Mouse (Mus musculus): ENCODE measurements at regions not wholly inside any gene's neighbourhood (a gene's known extent, or its start where the extent isn't known, plus 50 kb on each side); places are given as distances from the start of the nearest gene placed in this dataset.

GRCm38 (mm10) chrX:85343517-85343916, 94.0 kb downstream of the Fthl17a start:
- TF ChIP-seq CTCF (IDR thresholded peaks at IDR 0.05; ENCODE audit: low read depth) (no peak), EP300 (IDR thresholded peaks at IDR 0.05; ENCODE audit: low read depth) (no peak)

Data from heart, postnatal 0 days (tissue).